17 mouse cellular contexts compared by ENCODE assay signal in genomic region chr10:112611711-112612110, GRCm38 (mm10).
"Had no signal": no experiment of that assay in that cellular context is flagged by ENCODE, and none has a peak within 500 bp of the region (broad histone marks: within the 10 kb centered on the region; RNA-seq: fewer than 3 reads in every experiment).

No protein-coding gene starts in this region.

- H3K27me3 ChIP-seq: midbrain, embryonic 12.5 days; neural tube, embryonic 12.5 days; stomach, embryonic 15.5 days had no signal

- DNase-seq: lung, adult 18-20 months; lung, embryonic 14.5 days; lung, postnatal 10 days; lung, postnatal 4 days; midbrain, embryonic 14.5 days; retina, postnatal 1 day; right cerebral cortex, adult 18-20 months; right cerebral cortex, postnatal 25 days; right cerebral cortex, postnatal 4 days; spleen, adult 18-20 months; thymus, adult 18-20 months; thymus, postnatal 14 days; thymus, postnatal 36 days had no signal

- H3K36me3 ChIP-seq: midbrain, embryonic 10.5 days; midbrain, embryonic 12.5 days; neural tube, embryonic 12.5 days; stomach, embryonic 15.5 days had no signal

- H3K4me3 ChIP-seq: midbrain, embryonic 10.5 days; midbrain, embryonic 12.5 days; neural tube, embryonic 12.5 days; stomach, embryonic 15.5 days had no signal

- H3K4me2 ChIP-seq: lung, embryonic 14.5 days; midbrain, embryonic 12.5 days; neural tube, embryonic 12.5 days; stomach, embryonic 15.5 days had no signal
